Mouse (Mus musculus) neural tube, embryonic 13.5 days (tissue): ENCODE measurements around the gene Ube2l6. TPM values are rescaled to one million over a fixed set of nuclear protein-coding genes. Genes with fewer than 3 reads are reported as not detected.

ENCODE experiments used
- ATAC-seq: fragments of 200-750 bp; cut with Nextera tagmentation; 2 replicates; pipeline ENCODE4 v1.8.0; 2017; ENCODE audit warnings: low read depth, mild to moderate bottlenecking, moderate TSS enrichment, moderate library complexity
- H3K27ac ChIP-seq: fragments of 300-500 bp; sonication (generic); replicated peaks from 2 replicates; pipeline ENCODE4 v1.5.1; 2015; ENCODE audit warnings: moderate library complexity, mild to moderate bottlenecking, inconsistent platforms
- H3K27me3 ChIP-seq: fragments of 300-500 bp; sonication (generic); 2 replicates; pipeline ENCODE4 v1.6.1; 2015; ENCODE audit warnings: mild to moderate bottlenecking, inconsistent platforms
- H3K36me3 ChIP-seq: fragments of 300-500 bp; sonication (generic); 2 replicates; pipeline ENCODE4 v1.6.1; 2015; ENCODE audit warnings: mild to moderate bottlenecking, inconsistent platforms
- H3K4me1 ChIP-seq: fragments of 300-500 bp; sonication (generic); replicated peaks from 2 replicates; pipeline ENCODE4 v1.6.1; 2015; ENCODE audit warnings: inconsistent platforms
- H3K4me2 ChIP-seq: fragments of 300-500 bp; sonication (generic); 2 replicates; pipeline ENCODE4 v1.6.1; 2015; ENCODE audit warnings: inconsistent platforms, mild to moderate bottlenecking, moderate library complexity
- H3K4me3 ChIP-seq: fragments of 300-500 bp; sonication (generic); 2 replicates; pipeline ENCODE4 v1.5.1; 2015; ENCODE audit warnings: mild to moderate bottlenecking, inconsistent platforms
- H3K9ac ChIP-seq: fragments of 300-500 bp; sonication (generic); 2 replicates; pipeline ENCODE4 v1.6.1; 2015; ENCODE audit warnings: moderate library complexity, mild to moderate bottlenecking, inconsistent platforms
- H3K9me3 ChIP-seq: fragments of 300-500 bp; sonication (generic); 2 replicates; pipeline ENCODE4 v1.6.1; 2016; ENCODE audit warnings: inconsistent platforms
- WGBS: fragments of 180-500 bp; shearing (Covaris S2); methylation state at CpG from one replicate; pipeline ENCODE4 v1.1.7; 2015; 5-methylcytosine and 5-hydroxymethylcytosine counted together
- polyA plus RNA-seq: library from polyadenylated mRNA; unstranded; fragments of >200 nt; fragmentation: Nextera tagmentation; extraction: Ambion mirVana; gene quantifications from 2 replicates; pipeline ENCODE4 v1.2.1, GENCODE M21; 2015

Gene Ube2l6
- polyA plus RNA-seq, 1 experiment from 2014 or later: 18.3 TPM

DNA sequence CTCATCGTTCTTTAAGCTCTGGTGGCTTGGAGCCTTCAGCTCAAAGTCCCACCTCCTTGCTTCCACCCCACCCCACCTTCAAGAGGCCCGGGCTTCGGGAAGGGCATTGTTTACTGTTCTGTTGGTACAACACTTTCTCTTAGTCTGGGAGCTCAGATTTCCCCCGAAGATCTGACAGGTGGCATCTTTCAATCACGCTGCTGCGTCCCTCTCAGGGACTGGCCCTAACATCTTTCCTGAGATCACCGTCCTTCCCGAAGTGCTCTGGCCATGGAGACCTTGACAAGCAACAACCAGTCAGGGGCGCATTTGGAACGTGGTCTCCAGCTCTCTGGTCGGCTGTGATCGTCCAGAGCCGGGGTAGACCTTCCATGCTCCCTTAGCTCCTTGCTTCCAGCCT, 23.9 kb downstream of the Ube2l6 start, which contains the start of gene Smtnl1:
Smtnl1 (minus strand) TSS at position 101 of the 400 bp plus-strand sequence.
- ATAC-seq: no peak

GRCm38 (mm10) chr2:84823237-84823636, 24.6 kb downstream of the Ube2l6 start:
- 66% methylated on average over 2 of the region's 2 CpGs for WGBS
- no peak overlapping the region for H3K9ac ChIP-seq
- peaks cover 7% of the 10 kb centered on the region for H3K27me3 ChIP-seq
- H3K4me3 ChIP-seq: no peak overlapping the region
- H3K36me3 ChIP-seq: no peaks in the 10 kb centered on the region
- no peaks in the 10 kb centered on the region for H3K9me3 ChIP-seq
- H3K27ac ChIP-seq: no peak overlapping the region
- ATAC-seq: no peak
- H3K4me1 ChIP-seq: peaks cover 13% of the 10 kb centered on the region
- H3K4me2 ChIP-seq: no peak overlapping the region

More for the DNA sequence above, 23.9 kb downstream of the Ube2l6 start, which contains the start of gene Smtnl1:
- Histone ChIP-seq H3K9ac (no peak within 1 kb of the TSS), H3K9me3 (no peaks in the 10 kb centered on the region), H3K27ac (no peak within 1 kb of the TSS), H3K4me3 (no peak within 1 kb of the TSS), H3K4me2 (no peak within 1 kb of the TSS), H3K36me3 (no peaks in the 10 kb centered on the region), H3K27me3 (peaks cover 7% of the 10 kb centered on the region), H3K4me1 (peaks cover 6% of the 10 kb centered on the region)
- WGBS: 72% methylated on average over 13 of the region's 13 CpGs

- Histone ChIP-seq H3K27me3 (peaks cover 4% of the 10 kb centered on the region; the same call in 1 of the 2 replicates), H3K36me3 (peaks cover 11% of the 10 kb centered on the region), H3K4me2 (peak within 1 kb of the TSS; percentile 99), H3K4me1 (peaks cover 17% of the 10 kb centered on the region), H3K9ac (peak within 1 kb of the TSS; percentile 80), H3K27ac (peak within 1 kb of the TSS; percentile 57), H3K4me3 (peak within 1 kb of the TSS; percentile 80), H3K9me3 (no peaks in the 10 kb centered on the region)
- peak; percentile 94 for ATAC-seq
- WGBS: under 1% methylated on average over 34 of the region's 34 CpGs
Observed at GRCm38 (mm10) chr2:84826488-84827282, 28.1 kb downstream of the Ube2l6 start, which contains the start of gene Timm10. Timm10 (plus strand) TSS chr2:84826997.

DNA sequence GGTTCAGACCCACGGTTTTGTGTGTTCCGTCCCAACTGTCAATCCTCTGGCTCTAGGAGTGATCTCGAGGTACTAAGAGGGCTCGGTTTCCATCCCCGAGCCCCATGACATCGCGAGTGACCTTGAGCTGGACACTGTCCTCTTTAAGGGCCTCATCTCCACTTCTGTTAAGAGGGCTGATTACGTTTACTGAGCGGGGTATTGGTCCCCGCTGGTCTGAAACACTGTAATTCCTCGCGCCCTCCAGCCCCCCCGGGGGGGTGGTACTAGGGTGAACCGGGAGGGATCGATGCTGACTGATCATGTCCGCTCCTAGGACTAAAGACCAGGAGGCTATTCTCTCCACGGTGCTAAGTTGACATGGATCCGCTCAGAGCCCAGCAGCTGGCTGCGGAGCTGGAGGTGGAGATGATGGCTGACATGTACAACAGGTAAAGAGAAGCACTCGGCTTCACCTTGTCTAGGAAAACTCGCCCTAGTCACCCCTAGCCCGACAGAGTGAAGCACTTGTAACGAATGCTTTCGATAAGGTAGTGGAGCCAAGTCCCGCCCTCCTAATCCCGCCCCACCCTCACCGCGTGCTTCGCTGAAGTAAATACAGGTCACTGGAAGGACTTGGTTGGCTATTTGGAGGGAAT, 28.8 kb downstream of the Ube2l6 start:
- H3K4me1 ChIP-seq: peaks cover 17% of the 10 kb centered on the region
- H3K36me3 ChIP-seq: peaks cover 11% of the 10 kb centered on the region
- peak overlapping the region; percentile 80 for H3K4me3 ChIP-seq
- ATAC-seq: peak; percentile 54
- H3K27me3 ChIP-seq: no peaks in the 10 kb centered on the region
- under 1% methylated on average over 29 of the region's 29 CpGs for WGBS
- H3K27ac ChIP-seq: no peak overlapping the region
- peak overlapping the region; percentile 99 for H3K4me2 ChIP-seq
- H3K9me3 ChIP-seq: no peaks in the 10 kb centered on the region
- H3K9ac ChIP-seq: peak overlapping the region; percentile 80

DNA sequence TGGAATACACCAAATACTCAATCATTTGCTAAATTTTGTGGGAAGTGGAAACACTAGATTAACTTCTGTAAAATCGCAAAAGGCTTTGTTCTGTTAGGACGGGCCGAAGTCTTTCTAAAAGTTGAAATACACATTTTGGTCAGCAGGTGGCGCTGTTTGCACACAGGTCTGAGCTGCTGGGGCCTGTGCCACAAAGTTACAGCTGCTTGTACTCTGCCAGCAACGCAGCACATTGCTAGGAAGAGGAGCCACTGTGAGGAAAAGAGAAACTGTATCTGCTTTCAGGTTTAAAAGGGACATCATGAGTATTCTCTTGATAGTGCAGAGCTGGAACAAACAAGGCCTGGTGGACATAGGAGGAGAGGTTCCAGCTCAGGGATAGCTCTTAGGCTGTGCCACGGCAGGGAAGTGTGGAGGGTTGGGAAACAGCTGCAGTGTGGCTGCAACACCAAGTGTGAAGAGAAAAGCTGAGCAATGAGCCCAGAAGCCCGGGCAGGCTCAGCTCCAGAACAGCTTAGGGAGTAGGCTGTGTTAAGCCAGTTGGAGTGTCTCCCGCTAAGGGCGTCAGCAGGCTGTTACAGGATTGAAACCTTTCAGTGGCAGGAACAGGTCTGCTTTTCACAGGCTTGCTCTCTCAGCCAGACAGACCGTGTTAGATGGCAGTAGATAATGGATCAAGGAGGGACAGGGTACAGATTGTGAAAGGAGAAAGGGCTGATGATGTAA, 33.2 kb downstream of the Ube2l6 start:
- ATAC-seq: peak; percentile 55; the same call in 1 of the 2 replicates
- no peak overlapping the region for H3K4me2 ChIP-seq
- peaks cover 14% of the 10 kb centered on the region for H3K4me1 ChIP-seq
- H3K36me3 ChIP-seq: peaks cover 11% of the 10 kb centered on the region
- H3K27me3 ChIP-seq: 0 out of 2 replicates have a peak, but pooled peaks cover 1% of the 10 kb centered on the region
- 37% methylated on average over 10 of the region's 10 CpGs for WGBS
- no peak overlapping the region; the same call in 1 of the 2 replicates for H3K9ac ChIP-seq
- no peak overlapping the region for H3K27ac ChIP-seq
- H3K9me3 ChIP-seq: no peaks in the 10 kb centered on the region
- H3K4me3 ChIP-seq: no peak overlapping the region

- no peaks in the 10 kb centered on the region for H3K9me3 ChIP-seq
- H3K27me3 ChIP-seq: peaks cover 51% of the 10 kb centered on the region
- no peak for ATAC-seq
Observed at GRCm38 (mm10) chr2:84837107-84837506, 38.5 kb downstream of the Ube2l6 start.

DNA sequence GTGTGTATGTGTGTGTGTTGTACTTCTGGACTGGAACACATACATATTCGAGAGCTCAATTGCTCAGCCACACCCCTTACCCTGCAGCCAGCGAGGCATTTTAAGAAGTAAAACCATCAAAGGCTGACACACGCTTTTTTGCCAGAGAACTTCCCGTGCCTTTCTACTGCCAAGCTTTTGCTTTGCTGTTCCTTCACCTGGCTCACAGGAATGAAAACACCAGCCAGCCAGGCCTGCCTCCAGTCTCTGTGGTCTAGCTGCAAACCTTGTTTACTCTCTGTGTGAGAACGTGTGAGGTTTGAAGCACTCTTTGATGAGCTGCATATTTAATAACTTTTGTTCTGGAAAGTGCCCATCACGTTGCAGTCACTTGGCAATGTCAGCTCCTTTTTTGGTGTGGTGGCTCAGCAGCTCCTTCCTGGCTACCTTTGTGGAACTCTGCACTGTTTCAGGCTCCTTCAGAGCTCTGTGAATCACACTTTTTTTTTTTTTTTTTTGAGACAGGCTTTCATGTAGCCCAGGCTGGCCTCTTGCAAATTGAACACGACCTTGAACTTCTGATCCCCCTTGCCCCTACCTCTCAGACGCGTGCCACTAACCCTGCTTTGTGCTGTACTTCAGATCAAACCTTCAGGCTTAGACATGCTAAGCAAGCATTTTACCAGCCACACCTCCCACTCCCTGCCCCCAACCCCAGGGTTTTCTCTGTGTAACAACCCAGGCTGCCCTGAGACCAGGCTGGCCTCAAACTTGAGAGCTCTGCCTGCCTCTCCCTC, 39.4 kb downstream of the Ube2l6 start:
- no peak for ATAC-seq
- no peaks in the 10 kb centered on the region for H3K36me3 ChIP-seq
- no peak overlapping the region for H3K9ac ChIP-seq
- 0 out of 2 replicates have a peak overlapping the region, but pooled peaks have one; percentile 1 for H3K4me2 ChIP-seq
- no peak overlapping the region for H3K4me3 ChIP-seq
- H3K4me1 ChIP-seq: peaks cover 24% of the 10 kb centered on the region
- WGBS: 28% methylated on average over 9 of the region's 9 CpGs
- no peaks in the 10 kb centered on the region for H3K9me3 ChIP-seq
- H3K27ac ChIP-seq: no peak overlapping the region
- H3K27me3 ChIP-seq: peaks cover 51% of the 10 kb centered on the region

More at GRCm38 (mm10) chr2:84837107-84837506, 38.5 kb downstream of the Ube2l6 start:
- no peaks in the 10 kb centered on the region for H3K36me3 ChIP-seq
- H3K9ac ChIP-seq: no peak overlapping the region
- H3K27ac ChIP-seq: no peak overlapping the region
- H3K4me1 ChIP-seq: peaks cover 24% of the 10 kb centered on the region
- no peak overlapping the region for H3K4me3 ChIP-seq
- H3K4me2 ChIP-seq: no peak overlapping the region
- 60% methylated on average over 8 of the region's 8 CpGs for WGBS

DNA sequence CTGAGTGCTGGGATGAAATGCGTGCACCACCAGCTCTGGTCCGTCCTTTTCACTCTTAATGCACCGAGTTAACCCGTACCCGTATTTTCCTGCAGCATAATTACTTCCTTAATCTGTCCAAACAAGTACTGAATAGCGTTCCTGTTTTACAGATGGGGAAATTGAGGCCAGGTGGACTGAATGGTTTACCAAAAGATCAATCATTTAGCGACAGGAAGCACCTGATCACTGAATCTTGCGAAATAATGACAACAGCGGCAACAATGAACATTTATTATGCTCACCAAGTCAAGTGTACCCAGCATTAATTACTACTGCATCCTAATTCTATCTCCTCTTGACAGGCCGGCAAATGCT, 39.9 kb downstream of the Ube2l6 start, which contains the start of gene Slc43a1:
Slc43a1 (plus strand) TSS at position 258 of the 357 bp plus-strand sequence.
- Histone ChIP-seq H3K9ac (peak within 1 kb of the TSS; percentile 67), H3K27ac (no peak within 1 kb of the TSS), H3K4me2 (peak within 1 kb of the TSS; percentile 94), H3K27me3 (peaks cover 51% of the 10 kb centered on the region), H3K4me1 (peaks cover 24% of the 10 kb centered on the region), H3K9me3 (no peaks in the 10 kb centered on the region), H3K36me3 (no peaks in the 10 kb centered on the region), H3K4me3 (peak within 1 kb of the TSS; percentile 49)
- WGBS: 16% methylated on average over 10 of the region's 10 CpGs
- no peak for ATAC-seq

- WGBS: under 1% methylated on average over 47 of the region's 47 CpGs
- H3K9me3 ChIP-seq: no peaks in the 10 kb centered on the region
- peak overlapping the region; percentile 94 for H3K4me2 ChIP-seq
- H3K27me3 ChIP-seq: peaks cover 51% of the 10 kb centered on the region
- peaks cover 24% of the 10 kb centered on the region for H3K4me1 ChIP-seq
- no peaks in the 10 kb centered on the region for H3K36me3 ChIP-seq
- peak overlapping the region; percentile 67 for H3K9ac ChIP-seq
- no peak overlapping the region for H3K27ac ChIP-seq
- peak; percentile 16; the same call in 1 of the 2 replicates for ATAC-seq
- H3K4me3 ChIP-seq: peak overlapping the region; percentile 49
Observed at GRCm38 (mm10) chr2:84838993-84839980, 40.7 kb downstream of the Ube2l6 start.

DNA sequence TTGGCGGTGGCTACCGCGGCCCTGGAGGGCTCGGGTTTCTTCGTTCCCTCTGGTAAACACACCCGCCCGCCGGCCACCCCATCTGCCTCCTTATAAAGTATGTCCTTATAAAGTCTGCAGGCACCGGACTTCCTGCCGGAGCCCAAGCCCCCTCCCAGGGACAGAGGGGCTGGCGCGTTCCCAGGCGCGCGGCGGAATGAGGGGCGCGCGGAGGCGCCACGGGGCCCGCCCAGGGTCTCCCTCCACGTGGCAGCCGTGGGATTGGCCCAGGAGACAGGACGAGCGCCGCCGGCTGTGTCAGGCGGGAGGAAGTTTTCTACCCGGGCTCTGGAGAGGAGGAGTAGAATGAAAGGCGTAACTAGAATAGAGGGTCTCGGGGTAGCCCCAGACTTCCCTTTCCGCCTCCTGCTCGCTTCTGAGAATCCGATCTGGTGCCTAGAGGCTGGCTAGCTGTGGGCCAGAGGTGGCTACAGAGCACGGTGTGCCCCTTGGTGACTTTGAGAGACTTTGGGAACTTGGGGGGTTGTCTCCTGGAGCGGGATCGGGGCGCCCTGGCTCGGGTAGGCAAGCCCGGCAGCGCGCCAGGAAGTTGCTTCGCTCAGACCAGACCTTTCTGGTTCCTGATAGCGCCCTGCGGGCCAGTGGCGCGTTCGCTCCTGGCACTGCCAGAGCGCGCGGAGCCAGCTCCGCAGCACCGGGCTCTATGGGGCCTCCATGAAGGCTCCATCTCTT, 41.6 kb downstream of the Ube2l6 start:
- Histone ChIP-seq H3K4me1 (peaks cover 24% of the 10 kb centered on the region), H3K27ac (0 out of 2 replicates have a peak overlapping the region, but pooled peaks have one; percentile 7), H3K36me3 (no peaks in the 10 kb centered on the region), H3K4me2 (peak overlapping the region; percentile 94), H3K4me3 (peak overlapping the region; percentile 49), H3K9ac (peak overlapping the region; percentile 67), H3K27me3 (peaks cover 51% of the 10 kb centered on the region), H3K9me3 (no peaks in the 10 kb centered on the region)
- ATAC-seq: peak; percentile 75
- under 1% methylated on average over 54 of the region's 54 CpGs for whole genome bisulfite sequencing
